Mouse (Mus musculus) CD4-positive helper T cell, adult 2 months (primary cell): ENCODE measurements at regions not wholly inside any gene's neighbourhood (a gene's known extent, or its start where the extent isn't known, plus 50 kb on each side); places are given as distances from the start of the nearest gene placed in this dataset.

ENCODE experiments used
- DNase-seq: peaks from one replicate; pipeline ENCODE4 v3.0.0-alpha.2; 2012; ENCODE audit warnings: low read depth, missing footprints, low spot score

GRCm38 (mm10) chr1:90454263-90454662 is 148.5 kb upstream of the Cops8 start:
- DNase-seq, result no peak

DNA sequence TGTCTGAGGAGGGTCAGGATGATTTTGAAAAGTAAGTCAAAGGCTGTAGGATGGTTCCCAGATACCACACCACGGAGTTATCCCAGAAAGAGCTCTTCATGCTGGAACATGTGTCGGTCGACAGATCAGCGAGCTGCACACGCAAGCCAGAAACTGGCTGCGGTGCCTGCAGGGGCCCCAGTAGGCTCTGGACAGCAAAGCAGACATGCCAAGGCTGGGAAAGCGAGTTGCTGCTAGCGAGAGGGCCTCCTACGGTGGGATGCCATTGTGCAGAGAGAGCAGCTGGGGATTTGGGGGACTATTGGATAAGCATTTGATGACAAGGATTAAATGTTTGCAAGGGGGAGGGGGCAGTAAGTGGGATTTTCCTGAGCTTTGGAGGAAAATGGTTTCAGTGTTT is 145.4 kb upstream of the Cops8 start:
- no peak for DNase-seq

DNA sequence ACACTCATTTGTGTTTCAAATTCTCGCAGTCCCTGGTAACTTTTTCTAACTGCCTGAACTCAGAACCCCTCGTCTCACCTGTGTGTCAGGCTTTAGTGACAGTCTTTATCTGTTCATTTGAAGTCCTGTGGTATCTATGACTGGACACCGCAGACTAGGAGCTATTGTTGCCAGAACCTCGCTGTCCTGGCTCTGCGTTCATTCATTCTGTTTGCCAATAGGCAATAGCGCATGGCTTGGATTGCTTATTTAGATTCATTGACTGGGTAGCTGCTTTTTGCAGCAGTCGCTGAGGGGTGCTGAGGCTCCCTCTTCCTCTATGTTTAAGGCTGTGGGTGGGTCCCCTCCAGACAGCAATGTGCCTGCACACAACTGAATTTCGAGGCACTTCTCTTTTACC is 144.6 kb upstream of the Cops8 start:
- no peak for DNase-seq

GRCm38 (mm10) chr1:90461699-90462098 is 141.1 kb upstream of the Cops8 start:
- DNase-seq, result no peak

- DNase-seq, result no peak
These were observed 139.5 kb upstream of the Cops8 start for GRCm38 (mm10) chr1:90463302-90463701.

DNA sequence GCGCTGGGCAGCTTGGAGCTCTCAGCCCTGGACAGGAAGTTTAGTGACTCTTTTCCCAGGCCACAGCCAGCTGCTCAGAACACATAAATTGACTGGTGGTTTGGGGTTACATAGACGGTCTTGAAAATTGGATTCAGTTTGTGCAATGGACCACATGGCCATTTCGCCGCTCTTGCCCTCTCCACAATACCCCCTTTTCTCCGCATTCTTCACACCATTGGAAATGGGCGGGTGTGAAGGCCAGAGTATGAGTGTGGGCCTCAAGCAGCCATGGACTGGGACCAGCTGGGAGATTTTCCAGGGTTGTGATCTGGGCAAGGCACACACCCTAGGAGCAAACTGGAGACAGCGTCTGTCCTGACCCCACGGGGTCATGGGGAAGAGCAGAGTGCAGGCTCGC is 135.1 kb upstream of the Cops8 start:
- no peak for DNase-seq

DNA sequence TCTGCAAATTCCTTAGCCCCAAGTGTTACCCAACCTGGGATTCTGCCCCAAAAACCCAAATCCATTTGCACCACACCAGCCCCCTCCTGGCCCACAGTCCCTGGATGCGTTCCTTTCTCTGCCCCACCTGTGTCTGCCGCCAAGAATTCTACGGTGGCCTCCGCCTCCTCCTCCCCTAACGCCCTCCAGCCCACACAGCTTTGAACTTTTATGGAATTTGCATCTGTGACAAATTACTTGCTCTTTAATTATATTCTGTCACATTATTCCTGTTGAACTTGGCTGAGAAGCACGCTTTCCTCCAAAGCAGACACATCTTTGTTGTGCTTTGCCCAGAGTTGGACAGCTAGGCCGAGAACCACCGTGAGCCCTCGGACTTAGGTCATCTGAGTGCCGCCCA is 131.8 kb upstream of the Cops8 start:
- no peak for DNase-seq

DNA sequence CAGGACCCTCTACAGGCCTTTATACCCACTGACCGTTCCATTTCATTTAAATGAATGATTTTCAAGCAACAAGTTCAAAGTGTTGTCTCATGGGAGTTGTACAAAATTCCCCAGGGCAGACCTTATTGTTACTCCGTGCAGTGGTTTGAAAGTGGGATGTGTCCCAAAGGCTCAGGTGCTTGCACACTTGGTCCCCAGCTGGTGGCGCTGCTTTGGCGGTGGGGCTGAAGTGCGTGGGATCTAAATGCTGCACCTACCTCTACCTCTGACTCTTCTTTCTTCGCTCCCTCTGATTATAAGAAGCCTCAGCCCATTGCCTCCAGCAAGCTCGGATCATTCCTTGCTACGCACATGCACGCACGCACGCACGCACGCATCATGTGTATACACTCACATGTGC is 131.0 kb upstream of the Cops8 start:
- no peak for DNase-seq

- DNase-seq, result no peak
These were observed 127.5 kb upstream of the Cops8 start for GRCm38 (mm10) chr1:90475060-90475813.

DNA sequence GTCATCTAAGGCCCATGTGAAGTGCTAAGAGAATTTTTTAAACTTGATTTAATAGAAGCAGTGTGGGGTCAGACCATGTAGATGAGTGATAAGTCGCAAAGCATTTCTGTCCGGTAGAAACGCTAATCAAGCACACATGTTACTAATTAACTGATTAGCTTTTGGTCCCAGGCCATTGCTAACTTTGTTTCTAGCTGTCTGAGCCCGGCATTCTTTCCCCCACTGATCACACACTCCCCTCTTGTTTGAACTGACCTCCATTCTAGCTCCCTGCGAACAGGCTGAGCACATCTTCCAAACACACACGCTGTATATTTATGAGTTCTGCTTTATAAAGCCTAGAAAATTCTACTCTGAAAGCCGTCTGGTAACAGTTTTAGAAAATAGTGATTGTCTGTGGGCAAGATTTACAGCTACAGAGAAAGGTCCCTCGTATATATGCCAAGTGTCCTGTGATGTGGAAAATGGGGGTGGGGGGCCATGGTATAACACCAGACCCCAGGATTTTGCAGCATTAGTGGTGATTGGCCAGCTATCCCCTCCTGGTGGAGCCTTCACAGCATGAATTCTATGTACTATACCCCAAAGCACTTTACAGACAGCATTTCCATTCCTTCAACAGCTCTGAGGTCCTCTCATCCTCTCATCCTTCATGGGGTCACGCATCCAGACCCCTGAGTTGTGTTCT is 126.1 kb upstream of the Cops8 start:
- DNase-seq, result no peak

GRCm38 (mm10) chr1:90478839-90479238 is 123.9 kb upstream of the Cops8 start:
- DNase-seq, result no peak

DNA sequence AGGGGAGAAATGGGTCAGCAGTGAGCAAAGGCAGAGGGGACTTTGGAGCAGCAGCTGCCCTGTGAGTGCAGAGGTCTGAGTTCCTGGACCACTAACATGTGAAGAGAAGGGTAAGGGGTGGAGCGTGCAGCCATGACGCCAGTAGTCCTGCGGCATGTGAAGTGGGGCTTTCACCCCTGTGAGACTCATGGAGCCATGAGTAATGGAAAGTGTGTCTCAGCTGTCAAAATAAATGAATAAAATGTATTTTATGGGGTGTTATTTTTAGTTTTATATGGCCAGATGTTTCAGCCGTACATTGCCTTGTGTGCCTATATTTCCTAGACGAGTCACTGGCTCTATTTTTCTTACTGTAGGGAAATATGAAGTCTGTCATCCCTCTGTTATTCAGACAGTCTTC is 121.5 kb upstream of the Cops8 start:
- no peak for DNase-seq

GRCm38 (mm10) chr1:90481708-90482107 is 121.1 kb upstream of the Cops8 start:
- no peak for DNase-seq

- no peak for DNase-seq
These were observed 116.4 kb upstream of the Cops8 start for GRCm38 (mm10) chr1:90486349-90486839.

DNA sequence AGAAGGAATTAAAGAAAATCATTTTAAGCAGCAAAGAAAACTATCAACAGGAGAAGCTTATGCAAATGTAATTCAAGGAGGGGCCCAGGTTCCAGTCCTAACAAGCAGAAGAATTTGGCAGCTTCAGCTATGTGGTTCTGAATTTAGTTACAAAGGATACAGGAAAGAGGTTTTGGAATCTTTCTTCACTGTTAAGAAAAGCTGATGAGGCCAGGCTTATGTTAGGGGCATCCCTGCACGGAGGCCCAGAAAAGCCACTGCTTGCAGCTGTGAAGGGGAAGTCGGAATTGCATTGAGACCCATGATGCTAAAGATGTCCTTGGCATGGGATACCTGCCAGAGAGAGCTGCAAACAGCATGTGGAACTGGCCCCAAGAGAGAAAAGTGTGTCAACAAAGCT is 114.9 kb upstream of the Cops8 start:
- DNase-seq, result no peak

DNA sequence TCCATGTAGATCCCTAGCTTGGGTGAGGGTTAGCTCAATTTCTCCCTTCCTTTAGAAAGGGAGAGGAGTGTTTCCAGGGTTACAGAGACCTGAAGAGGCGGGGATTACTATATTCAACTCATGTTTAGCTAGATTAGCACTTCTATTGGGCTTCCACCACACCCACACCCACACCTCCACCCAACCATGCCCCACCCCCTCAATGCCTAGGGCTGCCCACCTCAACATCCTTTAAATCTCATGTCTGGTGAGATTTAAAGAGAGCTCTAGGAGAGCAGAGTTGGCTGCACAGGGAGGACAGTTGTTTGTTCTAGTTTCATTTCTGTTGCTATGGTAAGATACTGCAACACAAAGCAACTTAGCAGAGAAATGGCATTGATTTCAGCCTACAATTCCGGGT is 113.8 kb upstream of the Cops8 start:
- no peak for DNase-seq

DNA sequence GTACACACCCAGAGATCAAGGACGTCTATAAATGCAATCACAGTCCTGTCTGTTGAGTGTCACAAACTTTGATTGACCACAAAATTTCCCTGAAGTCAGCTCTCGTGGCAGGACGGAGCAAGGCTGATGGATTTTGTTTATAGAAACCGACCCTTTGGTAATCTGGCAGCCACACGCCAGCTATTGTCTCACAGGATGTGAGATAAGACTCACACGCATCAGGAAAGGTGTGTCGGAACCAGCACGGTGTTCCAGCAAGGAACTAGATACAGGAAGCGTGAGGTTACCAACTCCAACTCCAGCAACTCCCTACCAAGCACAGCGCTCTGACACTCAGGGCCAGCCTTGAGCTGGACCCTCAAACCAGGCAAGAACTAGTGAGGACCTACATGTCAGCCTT is 112.4 kb upstream of the Cops8 start:
- DNase-seq, result no peak

DNA sequence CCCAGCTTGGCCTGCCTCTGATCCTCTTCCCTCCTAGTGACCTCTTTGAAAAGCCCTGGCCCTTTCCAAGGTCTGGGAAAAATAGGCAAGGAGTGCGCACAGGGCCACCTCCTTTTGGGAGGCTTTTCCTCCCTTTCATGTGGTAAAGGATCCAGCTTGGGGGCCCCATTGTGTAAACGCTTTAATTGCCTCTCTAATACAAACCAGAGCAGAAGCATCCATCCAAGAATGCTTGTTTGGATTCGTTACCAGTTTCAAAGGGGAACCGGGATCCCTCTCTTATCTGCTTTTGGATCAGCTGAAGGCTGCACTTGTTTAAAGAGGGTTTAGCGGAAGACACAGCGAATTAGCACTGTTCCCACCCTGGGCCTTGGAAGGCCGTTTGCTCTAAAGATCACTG is 109.3 kb upstream of the Cops8 start:
- DNase-seq, result no peak

DNA sequence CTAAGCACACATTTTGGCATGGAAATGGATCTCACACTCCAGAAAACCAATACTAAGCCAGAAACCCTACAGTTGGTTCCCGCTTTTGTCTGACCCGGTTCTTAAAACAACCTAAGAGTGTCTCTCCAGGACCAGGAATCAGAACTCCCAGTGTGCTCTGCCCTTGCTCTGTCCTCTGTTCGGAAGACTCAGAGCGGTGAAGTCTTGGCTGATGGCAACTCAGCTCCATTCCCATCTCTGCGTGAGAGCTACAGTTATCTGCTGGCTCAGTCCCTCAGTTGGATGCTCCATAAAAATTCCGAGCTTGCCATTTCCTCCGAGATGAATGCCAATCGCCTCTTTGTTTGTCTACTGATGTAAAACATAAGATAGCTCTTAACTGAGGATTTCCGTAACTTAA is 107.6 kb upstream of the Cops8 start:
- no peak for DNase-seq

GRCm38 (mm10) chr1:90497568-90497967 is 105.2 kb upstream of the Cops8 start:
- DNase-seq, result no peak

GRCm38 (mm10) chr1:90501373-90501772 is 101.4 kb upstream of the Cops8 start:
- DNase-seq, result no peak

GRCm38 (mm10) chr1:90502371-90502770 is 100.4 kb upstream of the Cops8 start:
- no peak for DNase-seq
